Mouse (Mus musculus) midbrain, embryonic 12.5 days (tissue): ENCODE data around the gene Lats2. TPM values are rescaled to one million over a fixed set of nuclear protein-coding genes. Genes with fewer than 3 reads are reported as not detected.
A peak's percentile ranks its signal among the peaks of the same experiment; 100 is the strongest.
"Not testable (repeated sequence)": the region's sequence is repeated elsewhere in the genome, so short reads cannot be mapped to it uniquely, and the experiment has no call there.

Source experiments
- ATAC-seq: fragments of 200-750 bp; cut with Nextera tagmentation; 2 replicates; pipeline ENCODE4 v1.8.0; 2017; ENCODE audit warnings: low read depth, moderate TSS enrichment, moderate library complexity; ENCODE audit not compliant: low FRiP score
- H3K27ac ChIP-seq: fragments of 300-500 bp; sonication (generic); replicated peaks from 2 replicates; pipeline ENCODE4 v1.5.1; 2016; ENCODE audit warnings: mild to moderate bottlenecking
- H3K27me3 ChIP-seq: fragments of 300-500 bp; sonication (generic); 2 replicates; pipeline ENCODE4 v1.6.1; 2016; ENCODE audit warnings: mild to moderate bottlenecking
- H3K36me3 ChIP-seq: fragments of 300-500 bp; sonication (generic); 2 replicates; pipeline ENCODE4 v1.6.1; 2016
- H3K4me1 ChIP-seq: fragments of 300-500 bp; sonication (generic); 2 replicates; pipeline ENCODE4 v1.6.1; 2016
- H3K4me2 ChIP-seq: fragments of 300-500 bp; sonication (generic); replicated peaks from 2 replicates; pipeline ENCODE4 v1.6.1; 2016; ENCODE audit warnings: mild to moderate bottlenecking, moderate library complexity
- H3K4me3 ChIP-seq: fragments of 300-500 bp; sonication (generic); 2 replicates; pipeline ENCODE4 v1.5.1; 2016; ENCODE audit warnings: mild to moderate bottlenecking
- H3K9ac ChIP-seq: fragments of 300-500 bp; sonication (generic); replicated peaks from 2 replicates; pipeline ENCODE4 v1.6.1; 2016; ENCODE audit warnings: mild to moderate bottlenecking, moderate library complexity
- H3K9me3 ChIP-seq: fragments of 300-500 bp; sonication (generic); 2 replicates; pipeline ENCODE4 v1.6.1; 2016; ENCODE audit warnings: mild to moderate bottlenecking
- WGBS: fragments of 180-500 bp; shearing (Covaris S2); methylation state at CpG from one replicate; pipeline ENCODE4 v1.1.7; 2016; 5-methylcytosine and 5-hydroxymethylcytosine counted together
- microRNA-seq: library from miRNA; unstranded; fragments of <30 nt; microRNA quantifications from one replicate; pipeline ENCODE4, GENCODE M21; 2017
- polyA plus RNA-seq: library from polyadenylated mRNA; unstranded; fragments of >200 nt; fragmentation: Nextera tagmentation; extraction: Ambion mirVana; gene quantifications from 2 replicates; pipeline ENCODE4 v1.2.1, GENCODE M21; 2016

Lats2 gene
- polyA plus RNA-seq, 1 experiment from 2014 or later: 17.1 TPM

DNA sequence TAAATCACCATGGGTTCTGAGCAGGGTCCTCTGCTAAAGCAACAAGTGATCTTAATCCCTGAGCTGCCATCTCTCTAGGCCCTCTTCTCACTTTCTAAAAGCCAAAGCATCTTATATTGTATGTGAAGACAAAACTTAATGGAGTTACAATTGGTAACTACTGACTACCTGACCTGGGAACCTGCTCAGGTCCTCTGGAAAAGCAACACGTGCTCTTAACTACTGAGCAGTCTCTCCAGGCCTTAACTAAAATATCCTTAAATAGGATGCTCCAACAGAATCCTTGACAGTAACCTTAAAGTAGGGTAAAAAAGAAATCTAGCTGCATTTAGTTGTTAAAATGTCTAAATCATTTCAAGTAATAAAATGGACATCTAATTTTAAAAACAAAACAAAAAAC is 94.6 kb downstream of the Lats2 start:
- H3K9me3 ChIP-seq: no peaks in the 10 kb centered on the region
- peak overlapping the region; percentile 94 for H3K4me2 ChIP-seq
- ATAC-seq: no peak
- peak overlapping the region; percentile 74 for H3K4me3 ChIP-seq
- H3K4me1 ChIP-seq: peaks cover 14% of the 10 kb centered on the region
- no peak overlapping the region for H3K27ac ChIP-seq
- H3K9ac ChIP-seq: 0 out of 2 replicates have a peak overlapping the region, but pooled peaks have one; percentile 93
- H3K36me3 ChIP-seq: no peaks in the 10 kb centered on the region
- no peaks in the 10 kb centered on the region for H3K27me3 ChIP-seq
- 46% methylated on average over 1 of the region's 1 CpGs for WGBS

DNA sequence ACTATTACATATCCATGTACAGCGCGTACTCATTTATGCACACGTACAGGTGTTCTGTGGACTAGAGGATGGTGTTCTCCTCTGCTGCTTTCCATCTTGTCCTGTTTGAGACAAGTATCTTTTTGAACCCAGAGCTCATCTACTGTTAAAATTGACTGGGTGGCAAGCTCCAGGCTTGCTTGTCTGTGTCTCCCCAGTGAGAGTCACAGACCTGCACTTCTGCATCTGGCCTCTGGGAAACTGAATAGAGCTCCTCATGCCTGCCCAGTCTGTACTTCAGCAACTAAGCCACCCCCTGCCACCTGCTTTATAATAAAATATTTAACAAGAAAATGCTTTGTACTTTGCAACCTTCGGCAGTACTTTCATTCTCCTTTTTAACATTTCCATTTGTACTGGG is 99.9 kb downstream of the Lats2 start:
- Histone ChIP-seq H3K27ac (no peak overlapping the region), H3K4me3 (no peak overlapping the region), H3K9me3 (no peaks in the 10 kb centered on the region), H3K4me2 (no peak overlapping the region), H3K36me3 (no peaks in the 10 kb centered on the region), H3K9ac (no peak overlapping the region), H3K27me3 (no peaks in the 10 kb centered on the region), H3K4me1 (peaks cover 5% of the 10 kb centered on the region; the same call in 1 of the 2 replicates)
- ATAC-seq: no peak
- 97% methylated on average over 4 of the region's 4 CpGs for WGBS

DNA sequence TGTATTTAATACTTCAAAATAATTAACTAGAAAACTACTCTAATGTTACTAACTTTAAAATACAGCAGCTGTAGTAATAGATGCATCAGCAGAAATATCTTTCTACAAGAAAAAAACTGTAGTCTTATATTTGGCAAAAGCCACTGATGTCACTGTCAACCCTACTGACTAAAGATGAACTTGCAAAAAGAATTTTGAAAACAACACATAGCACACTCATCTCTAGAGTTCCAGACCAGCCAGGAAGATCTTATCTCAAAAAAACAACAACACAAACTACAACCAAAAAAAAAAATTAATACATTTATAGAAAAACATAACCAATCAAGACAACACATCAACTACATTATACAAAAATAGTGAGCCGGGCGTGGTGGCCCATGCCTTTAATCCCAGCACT is 100.7 kb downstream of the Lats2 start:
- no peak overlapping the region for H3K27ac ChIP-seq
- H3K4me2 ChIP-seq: no peak overlapping the region
- H3K9me3 ChIP-seq: no peaks in the 10 kb centered on the region
- no peak overlapping the region for H3K9ac ChIP-seq
- 100% methylated on average over 2 of the region's 2 CpGs for WGBS
- H3K4me3 ChIP-seq: no peak overlapping the region
- no peak for ATAC-seq
- no peaks in the 10 kb centered on the region for H3K4me1 ChIP-seq
- H3K36me3 ChIP-seq: no peaks in the 10 kb centered on the region
- no peaks in the 10 kb centered on the region for H3K27me3 ChIP-seq

DNA sequence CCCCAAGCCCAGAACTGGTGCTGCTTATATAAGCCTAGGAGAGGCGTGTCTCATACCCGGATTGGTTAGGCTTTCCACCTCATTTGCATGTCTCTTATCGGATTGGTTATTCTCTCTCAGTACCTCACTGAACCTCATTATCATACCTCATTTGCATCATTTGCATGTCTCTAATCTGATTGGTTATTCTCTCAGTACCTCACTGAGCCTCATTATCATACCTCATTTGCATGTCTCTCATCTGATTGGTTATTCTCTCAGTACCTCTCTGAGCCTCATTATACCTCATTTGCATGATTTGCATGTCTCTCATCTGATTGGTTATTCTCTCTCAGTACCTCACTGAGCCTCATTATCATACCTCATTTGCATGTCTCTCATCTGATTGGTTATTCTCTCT is 101.7 kb downstream of the Lats2 start:
- 90% methylated on average over 3 of the region's 3 CpGs for WGBS
- not testable (repeated sequence) for H3K9ac ChIP-seq, H3K4me3 ChIP-seq, H3K27ac ChIP-seq, H3K4me1 ChIP-seq, H3K9me3 ChIP-seq, H3K4me2 ChIP-seq, ATAC-seq, H3K27me3 ChIP-seq, H3K36me3 ChIP-seq

DNA sequence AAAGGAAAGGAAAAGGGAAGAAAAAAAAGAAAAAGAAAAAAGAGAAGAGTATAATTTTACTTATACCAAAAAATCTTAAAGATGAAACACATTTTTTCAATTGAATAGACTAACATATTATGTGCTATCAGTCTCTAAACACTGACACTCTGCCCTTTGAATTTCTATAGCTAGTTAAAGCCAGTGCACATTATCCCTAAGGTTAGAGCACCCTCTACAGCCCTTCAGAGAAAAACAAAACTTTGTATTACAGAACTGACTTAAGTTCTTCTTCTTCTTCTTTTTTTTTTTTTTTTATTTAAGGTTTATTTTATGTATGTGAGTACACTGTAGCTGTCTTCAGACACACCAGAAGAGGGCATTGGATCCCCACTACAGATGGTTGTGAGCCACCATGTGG is 108.7 kb downstream of the Lats2 start:
- no peak overlapping the region for H3K27ac ChIP-seq
- no peak overlapping the region for H3K4me3 ChIP-seq
- no peaks in the 10 kb centered on the region for H3K36me3 ChIP-seq
- no peak overlapping the region for H3K4me2 ChIP-seq
- H3K4me1 ChIP-seq: no peaks in the 10 kb centered on the region
- no peaks in the 10 kb centered on the region for H3K9me3 ChIP-seq
- no peak overlapping the region for H3K9ac ChIP-seq
- no peaks in the 10 kb centered on the region for H3K27me3 ChIP-seq
- no peak for ATAC-seq

DNA sequence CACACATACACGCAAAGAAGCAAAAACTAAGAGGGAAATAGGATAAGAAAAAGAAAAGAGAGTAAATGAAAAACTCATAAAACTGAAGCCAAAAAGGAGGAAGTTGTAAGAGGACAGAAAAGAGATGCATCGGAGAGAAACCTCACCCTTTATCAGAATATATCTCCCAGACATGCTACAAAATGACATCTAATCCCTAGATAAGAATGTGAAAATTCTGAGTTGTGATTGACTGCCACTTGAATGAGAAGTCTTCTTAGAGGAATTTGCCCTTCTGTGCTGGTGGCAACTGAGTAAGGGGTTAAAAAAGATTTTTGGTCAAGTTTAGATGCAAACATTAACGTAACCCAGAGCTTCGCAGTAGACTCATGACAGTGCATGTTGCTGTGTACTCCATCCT is 112.0 kb downstream of the Lats2 start:
- H3K4me1 ChIP-seq: no peaks in the 10 kb centered on the region
- H3K27ac ChIP-seq: no peak overlapping the region
- no peak overlapping the region for H3K4me3 ChIP-seq
- H3K4me2 ChIP-seq: no peak overlapping the region
- H3K9me3 ChIP-seq: no peaks in the 10 kb centered on the region
- H3K27me3 ChIP-seq: no peaks in the 10 kb centered on the region
- H3K9ac ChIP-seq: no peak overlapping the region
- WGBS: 96% methylated on average over 4 of the region's 4 CpGs
- H3K36me3 ChIP-seq: peaks cover 5% of the 10 kb centered on the region; the same call in 1 of the 2 replicates
- no peak for ATAC-seq

Small RNA genes within 50 kb of the gene (microRNA-seq; reads per million reads assigned to microRNA genes)
- not detected for gene Mir3077

Other genes with a start within 250 kb of the Lats2 start
- gene Il17d, start 233.6 kb downstream of the Lats2 start, polyA plus RNA-seq: 3.0 and 3.6 TPM in 2 replicates
- gene Eef1akmt1, start 186.8 kb downstream of the Lats2 start, polyA plus RNA-seq: 72.0 and 79.2 TPM in 2 replicates
- 25.3 and 25.7 TPM in 2 replicates for gene Xpo4, start 93.0 kb downstream of the Lats2 start, polyA plus RNA-seq
- not detected in 2 replicates for gene Gm49361, start 12.3 kb downstream of the Lats2 start, polyA plus RNA-seq
- 23.0 and 39.1 TPM in 2 replicates for gene Sap18, start 39.8 kb upstream of the Lats2 start, polyA plus RNA-seq
- 36.3 and 36.5 TPM in 2 replicates for gene Ska3, start 67.8 kb upstream of the Lats2 start, polyA plus RNA-seq
- gene Mrpl57, start 67.8 kb upstream of the Lats2 start, polyA plus RNA-seq: 126 and 131 TPM in 2 replicates
- 58.2 and 61.4 TPM in 2 replicates for gene Zdhhc20, start 131.9 kb upstream of the Lats2 start, polyA plus RNA-seq
- gene Micu2, start 240.9 kb upstream of the Lats2 start, polyA plus RNA-seq: 66.5 and 70.1 TPM in 2 replicates